Mouse (Mus musculus) cerebellum, adult 2 months (tissue): ENCODE data around the gene Gm3336.

ENCODE experiments used
- CTCF ChIP-seq: fragments of 200-500 bp; IDR thresholded peaks from 2 replicates; pipeline ENCODE4 v1.5.1; 2011; ENCODE audit warnings: low read depth, mild to moderate bottlenecking, control low read depth, low read length, moderate library complexity, borderline replicate concordance; ENCODE audit not compliant: insufficient read depth
- POLR2A ChIP-seq: fragments of 200-500 bp; IDR thresholded peaks from 2 replicates; pipeline ENCODE4 v1.6.1; 2011; ENCODE audit warnings: low read length, control low read depth, borderline replicate concordance; ENCODE audit not compliant: insufficient read depth

- TF ChIP-seq POLR2A (no peak), CTCF (no peak)
Measured at GRCm38 (mm10) chr8:70699116-70699833, 19.1 kb upstream of the Gm3336 start.
